Mouse (Mus musculus) CH12.LX (cell line): Measurements from ENCODE around the gene Slc1a7. TPM values are rescaled to one million over a fixed set of nuclear protein-coding genes. Genes with fewer than 3 reads are reported as not detected.

Experiments used
- DNase-seq: peaks from one replicate; pipeline ENCODE4 v3.0.0-alpha.2; 2013; ENCODE audit errors: extremely low read depth
- H3K27ac ChIP-seq: 2 replicates; pipeline ENCODE4 v1.5.1; 2012; ENCODE audit warnings: low read depth, mild to moderate bottlenecking, control low read depth, moderate library complexity; ENCODE audit not compliant: insufficient read depth
- H3K27me3 ChIP-seq: replicated peaks from 2 replicates; pipeline ENCODE3; 2012; ENCODE audit warnings: inconsistent platforms
- H3K36me3 ChIP-seq, 2 experiments: replicated peaks in 1 of 2; 2 replicates each; pipeline versions ENCODE3 to v1.6.1; 2012; ENCODE audit warnings: inconsistent platforms in 1 of 2, low read length in 1 of 2, mild to moderate bottlenecking in 1 of 2, mixed read lengths in 1 of 2, moderate library complexity in 1 of 2; ENCODE audit not compliant: control insufficient read depth in 1 of 2, insufficient read depth in 1 of 2
- H3K4me1 ChIP-seq, 2 experiments: 2 replicates each; pipeline ENCODE4 v1.6.1; 2012; ENCODE audit warnings: inconsistent platforms in 1 of 2, moderate library complexity in 1 of 2; ENCODE audit not compliant: insufficient read depth in 2 of 2, control insufficient read depth in 1 of 2
- H3K4me2 ChIP-seq: 2 replicates; pipeline ENCODE4 v1.6.1; 2012; ENCODE audit warnings: low read depth, mild to moderate bottlenecking, control low read depth; ENCODE audit not compliant: poor library complexity, insufficient read depth, severe bottlenecking
- H3K4me3 ChIP-seq, 3 experiments: fragments of 150-350 bp in 1 of 3; sonication (generic) in 1 of 3; replicated peaks in 1 of 3; 2 replicates each; pipeline versions ENCODE3 to v1.5.1; 2011 to 2012; ENCODE audit warnings: low read depth in 2 of 3, low read length in 2 of 3, mild to moderate bottlenecking in 2 of 3, moderate library complexity in 2 of 3, control low read depth in 1 of 3, improper control_type of control experiment in 1 of 3, inconsistent platforms in 1 of 3, mixed read lengths in 1 of 3; ENCODE audit not compliant: poor library complexity in 1 of 3
- H3K79me2 ChIP-seq: replicated peaks from 2 replicates; pipeline ENCODE4 v1.6.1; 2012; ENCODE audit warnings: mild to moderate bottlenecking, moderate library complexity; ENCODE audit not compliant: control insufficient read depth, poor library complexity, insufficient read depth, severe bottlenecking; ENCODE audit errors: extremely low read depth
- H3K9ac ChIP-seq: 2 replicates; pipeline ENCODE4 v1.6.1; 2012; ENCODE audit warnings: low read depth, mild to moderate bottlenecking, control low read depth, moderate library complexity; ENCODE audit not compliant: insufficient read depth
- H3K9me3 ChIP-seq: replicated peaks from 2 replicates; pipeline ENCODE3; 2012; ENCODE audit warnings: low read length, inconsistent platforms, mixed read lengths
- BHLHE40 ChIP-seq: IDR thresholded peaks from 2 replicates; pipeline ENCODE4 v1.6.1; 2011; ENCODE audit warnings: mild to moderate bottlenecking, low read depth, low read length, improper control_type of control experiment
- CHD1 ChIP-seq: IDR thresholded peaks from 2 replicates; pipeline ENCODE4 v1.6.1; 2012; ENCODE audit warnings: low read depth, low read length, improper control_type of control experiment, inconsistent platforms
- E2F4 ChIP-seq: IDR thresholded peaks from 2 replicates; pipeline ENCODE4 v1.6.1; 2011; ENCODE audit warnings: low read depth, low read length, improper control_type of control experiment; ENCODE audit not compliant: insufficient replicate concordance
- ELF1 ChIP-seq: IDR thresholded peaks from 2 replicates; pipeline ENCODE4 v1.6.1; 2014; ENCODE audit warnings: low read depth, mild to moderate bottlenecking, inconsistent platforms, low read length, improper control_type of control experiment
- EP300 ChIP-seq: IDR thresholded peaks from 2 replicates; pipeline ENCODE4 v1.6.1; 2011; ENCODE audit warnings: low read length, improper control_type of control experiment
- ETS1 ChIP-seq: conservative IDR thresholded peaks from 2 replicates; pipeline ENCODE4 v1.6.1; 2012; ENCODE audit warnings: low read depth, mild to moderate bottlenecking, inconsistent platforms, low read length, improper control_type of control experiment, moderate library complexity
- GABPA ChIP-seq: IDR thresholded peaks from 2 replicates; pipeline ENCODE4 v1.6.1; 2012; ENCODE audit warnings: low read depth, low read length, improper control_type of control experiment, inconsistent platforms; ENCODE audit not compliant: insufficient replicate concordance
- HCFC1 ChIP-seq: IDR thresholded peaks from 2 replicates; pipeline ENCODE4 v1.6.1; 2012; ENCODE audit warnings: low read depth, mild to moderate bottlenecking, inconsistent platforms, low read length, improper control_type of control experiment
- IRF4 ChIP-seq: IDR thresholded peaks from 2 replicates; pipeline ENCODE4 v1.6.1; 2014; ENCODE audit warnings: low read depth, mild to moderate bottlenecking, inconsistent platforms, low read length, improper control_type of control experiment
- JUN ChIP-seq: IDR thresholded peaks from 2 replicates; pipeline ENCODE4 v1.6.1; 2011; ENCODE audit warnings: low read depth, mild to moderate bottlenecking, low read length, improper control_type of control experiment, moderate library complexity; ENCODE audit not compliant: insufficient read depth
- KAT2A ChIP-seq: IDR thresholded peaks from 2 replicates; pipeline ENCODE4 v1.6.1; 2012; ENCODE audit warnings: low read length, improper control_type of control experiment, inconsistent platforms; ENCODE audit not compliant: insufficient replicate concordance
- MAX ChIP-seq: IDR thresholded peaks from 2 replicates; pipeline ENCODE4 v1.6.1; 2011; ENCODE audit warnings: low read length, improper control_type of control experiment
- MAZ ChIP-seq: IDR thresholded peaks from 2 replicates; pipeline ENCODE4 v1.6.1; 2012; ENCODE audit warnings: low read depth, mild to moderate bottlenecking, inconsistent platforms, low read length, improper control_type of control experiment, moderate library complexity
- MEF2A ChIP-seq: IDR thresholded peaks from 2 replicates; pipeline ENCODE4 v1.6.1; 2014; ENCODE audit warnings: low read depth, mild to moderate bottlenecking, inconsistent platforms, low read length, improper control_type of control experiment, borderline replicate concordance
- MYC ChIP-seq: IDR thresholded peaks from 2 replicates; pipeline ENCODE4 v1.6.1; 2011; ENCODE audit warnings: low read depth, mild to moderate bottlenecking, improper control_type of control experiment, low read length
- NELFE ChIP-seq: IDR thresholded peaks from 2 replicates; pipeline ENCODE4 v1.6.1; 2011; ENCODE audit warnings: low read depth, low read length, improper control_type of control experiment
- PAX5 ChIP-seq: IDR thresholded peaks from 2 replicates; pipeline ENCODE4 v1.6.1; 2012; ENCODE audit warnings: low read length, inconsistent platforms, mixed read lengths
- POLR2A ChIP-seq: IDR thresholded peaks from 2 replicates; pipeline ENCODE4 v1.6.1; 2011; ENCODE audit warnings: low read depth, mild to moderate bottlenecking, improper control_type of control experiment, low read length
- POLR2AphosphoS2 ChIP-seq: IDR thresholded peaks from 2 replicates; pipeline ENCODE4 v1.6.1; 2011; ENCODE audit warnings: low read depth, low read length, improper control_type of control experiment
- RCOR1 ChIP-seq: conservative IDR thresholded peaks from 2 replicates; pipeline ENCODE4 v1.6.1; 2012; ENCODE audit warnings: low read depth, mild to moderate bottlenecking, inconsistent platforms, low read length, improper control_type of control experiment
- SIN3A ChIP-seq: IDR thresholded peaks from 2 replicates; pipeline ENCODE4 v1.6.1; 2012; ENCODE audit warnings: low read length, improper control_type of control experiment, inconsistent platforms
- SMC3 ChIP-seq: IDR thresholded peaks from 2 replicates; pipeline ENCODE4 v1.6.1; 2011; ENCODE audit warnings: low read depth, low read length, improper control_type of control experiment
- TCF12 ChIP-seq: IDR thresholded peaks from 2 replicates; pipeline ENCODE4 v1.6.1; 2014; ENCODE audit warnings: low read depth, mild to moderate bottlenecking, inconsistent platforms, low read length, improper control_type of control experiment
- UBTF ChIP-seq: IDR thresholded peaks from 2 replicates; pipeline ENCODE4 v1.6.1; 2012; ENCODE audit warnings: low read depth, mild to moderate bottlenecking, inconsistent platforms, low read length, improper control_type of control experiment, moderate library complexity
- USF1 ChIP-seq: IDR thresholded peaks from 2 replicates; pipeline ENCODE4 v1.6.1; 2014; ENCODE audit warnings: low read depth, mild to moderate bottlenecking, inconsistent platforms, low read length, improper control_type of control experiment
- ZC3H11A ChIP-seq: IDR thresholded peaks from 2 replicates; pipeline ENCODE4 v1.6.1; 2012; ENCODE audit warnings: low read depth, mild to moderate bottlenecking, inconsistent platforms, low read length, improper control_type of control experiment
- ZKSCAN1 ChIP-seq: IDR thresholded peaks from 2 replicates; pipeline ENCODE4 v1.6.1; 2012; ENCODE audit warnings: low read depth, inconsistent platforms, low read length, improper control_type of control experiment, borderline replicate concordance
- ZNF384 ChIP-seq: IDR thresholded peaks from 2 replicates; pipeline ENCODE4 v1.6.1; 2012; ENCODE audit warnings: low read depth, low read length, improper control_type of control experiment, inconsistent platforms
- dilution Hi-C: fragments of 300-500 bp; cut with MboI; formaldehyde crosslinking; loops from 2 replicates; pipeline ENCODE4 v1.14.3; 2020; ENCODE audit warnings: low sequenced_read_pairs; ENCODE audit not compliant: extremely low pct_unique_long_range_greater_than_20kb, extremely low pct_ligation_motif_present
- in situ Hi-C: fragments of 300-500 bp; cut with MboI; formaldehyde crosslinking; loops from 3 replicates; pipeline ENCODE4 v1.14.3; 2019; ENCODE audit warnings: low sequenced_read_pairs, low pct_ligation_motif_present, low pct_unique_long_range_greater_than_20kb, mixed read lengths
- polyA plus RNA-seq: library from polyadenylated mRNA; unstranded; fragments of >175 nt; gene quantifications from 2 replicates; pipeline ENCODE4 v1.2.1, GENCODE M21; 2012; ENCODE audit warnings: low read depth; ENCODE audit not compliant: insufficient read length
- total RNA-seq, 2 experiments: library from RNA; depleted of rRNA; stranded (reverse); fragments of 300-350 nt in 1 of 2; fragments of >200 nt in 1 of 2; gene quantifications; 2 replicates each; pipeline ENCODE4 v1.2.3; 2012 to 2014

Slc1a7 gene
- total and polyA plus RNA-seq, 3 experiments = not detected

- no peak overlapping the region for H3K4me3 ChIP-seq
- H3K9me3 ChIP-seq = no peaks in the 10 kb centered on the region
- peaks cover 0 to 5% of the 10 kb centered on the region in 2 experiments; a peak in 1 of 4 replicates for H3K4me1 ChIP-seq
- no peaks in the 10 kb centered on the region for H3K36me3 ChIP-seq
- dilution Hi-C loops (no loop called here), in situ Hi-C loops (no loop called here)
- TF ChIP-seq CHD1 (no peak), RCOR1 (no peak), ZKSCAN1 (no peak), PAX5 (no peak), MYC (no peak), POLR2A (no peak), ETS1 (no peak), UBTF (no peak), E2F4 (no peak), GABPA (no peak), MEF2A (no peak), MAZ (no peak), POLR2AphosphoS2 (no peak), NELFE (no peak), ZC3H11A (no peak), SIN3A (no peak), JUN (no peak), HCFC1 (no peak), TCF12 (no peak)
- H3K27ac ChIP-seq = no peak overlapping the region
- no peak overlapping the region for H3K4me2 ChIP-seq
- H3K79me2 ChIP-seq = no peaks in the 10 kb centered on the region
- peaks cover 5% of the 10 kb centered on the region for H3K27me3 ChIP-seq
- DNase-seq = no peak
- no peak overlapping the region for H3K9ac ChIP-seq
These were observed 65.1 kb downstream of the Slc1a7 start for GRCm38 (mm10) chr4:108033041-108033764.

GRCm38 (mm10) chr4:108037027-108037426 is 68.9 kb downstream of the Slc1a7 start:
- H3K79me2 ChIP-seq = no peaks in the 10 kb centered on the region
- no peaks in the 10 kb centered on the region for H3K9me3 ChIP-seq
- no peaks in the 10 kb centered on the region for H3K4me1 ChIP-seq
- H3K27ac ChIP-seq = no peak overlapping the region
- in situ Hi-C loops = no loop called here
- no peak for TF ChIP-seq ELF1
- no peak for TF ChIP-seq ZNF384
- TF ChIP-seq TCF12 = no peak
- no peak for TF ChIP-seq ETS1
- TF ChIP-seq JUN = no peak
- TF ChIP-seq E2F4 = no peak
- no peak for TF ChIP-seq POLR2A
- no peak for TF ChIP-seq ZC3H11A
- TF ChIP-seq USF1 = no peak
- TF ChIP-seq KAT2A = no peak
- TF ChIP-seq EP300 = no peak
- TF ChIP-seq HCFC1 = no peak
- TF ChIP-seq NELFE = no peak
- TF ChIP-seq BHLHE40 = no peak
- no peak for TF ChIP-seq SMC3
- no peak for TF ChIP-seq POLR2AphosphoS2
- no peak for TF ChIP-seq ZKSCAN1
- no peak for TF ChIP-seq MAX
- no peak for TF ChIP-seq IRF4
- no peaks in the 10 kb centered on the region for H3K27me3 ChIP-seq
- DNase-seq = no peak
- H3K36me3 ChIP-seq = peaks cover 0 to 10% of the 10 kb centered on the region in 2 experiments
- no peak overlapping the region for H3K4me3 ChIP-seq
- dilution Hi-C loops = no loop called here
- no peak overlapping the region for H3K9ac ChIP-seq
- H3K4me2 ChIP-seq = no peak overlapping the region
